ENCODE assay signal across 16 mouse cellular contexts in the genomic region with DNA sequence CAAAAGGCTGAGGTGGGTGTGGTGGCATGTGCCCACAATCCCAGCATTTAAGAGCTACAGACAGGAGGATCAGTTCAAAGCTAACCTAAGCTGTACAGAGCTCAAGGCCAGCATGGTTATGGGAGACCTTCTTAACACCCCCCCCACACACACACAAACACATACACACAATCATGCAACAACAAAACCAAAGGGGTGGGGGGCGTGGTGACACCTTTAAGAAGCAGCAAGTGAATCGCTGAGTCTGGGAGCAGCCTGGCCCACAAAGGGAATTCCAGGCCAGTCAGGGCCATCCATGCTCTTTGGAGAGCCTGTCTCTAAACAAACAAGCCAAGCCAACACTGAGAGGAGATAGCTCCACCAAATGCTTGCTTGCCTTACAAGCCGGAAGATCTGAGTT. TPM values are rescaled to one million over a fixed set of nuclear protein-coding genes. Genes with fewer than 3 reads are reported as not detected.
DNase-seq lines count a peak whose midpoint lies in the region; ATAC-seq and TF ChIP-seq lines count a peak whose summit lies in the region.
"Had no signal": no experiment of that assay in that cellular context is flagged by ENCODE, and none has a peak within 500 bp of the region (broad histone marks: within the 10 kb centered on the region; RNA-seq: fewer than 3 reads in every experiment).

No protein-coding gene starts in this region.

- no peak overlapping the region for H3K9ac ChIP-seq in lung, postnatal 0 days (replicated peaks; ENCODE audit: low read depth)
- H3K9ac ChIP-seq: hindbrain, embryonic 15.5 days; liver, embryonic 14.5 days had no signal

- no peak for TF ChIP-seq EP300 in lung, postnatal 0 days (IDR thresholded peaks at IDR 0.05)

- H3K36me3 ChIP-seq in lung, postnatal 0 days (ENCODE audit: insufficient read depth, low read length), result 0 out of 2 replicates have a peak, but pooled peaks cover 15% of the 10 kb centered on the region
- H3K36me3 ChIP-seq: hindbrain, embryonic 15.5 days had no signal

- peak overlapping the region; percentile 78; the same call in 1 of the 2 replicates for H3K27ac ChIP-seq in layer of hippocampus, adult 2 months
- peak overlapping the region; percentile 58 for H3K27ac ChIP-seq in lung, postnatal 0 days (ENCODE audit: low read length)
- H3K27ac ChIP-seq: hindbrain, embryonic 15.5 days; liver, embryonic 14.5 days had no signal

- WGBS in lung, postnatal 0 days, result 33% methylated on average over 3 of the region's 3 CpGs

- H3K4me1 ChIP-seq in lung, postnatal 0 days (ENCODE audit: insufficient read depth, low read depth, low read length), result peaks cover 14% of the 10 kb centered on the region; the same call in 1 of the 2 replicates

- H3K27me3 ChIP-seq in lung, postnatal 0 days (replicated peaks; ENCODE audit: insufficient read depth, low read length), result no peaks in the 10 kb centered on the region
- H3K27me3 ChIP-seq: hindbrain, embryonic 15.5 days had no signal

- ATAC-seq in cerebellum, adult (ENCODE audit: insufficient number of reproducible peaks, low FRiP score, low TSS enrichment), result no peak
- ATAC-seq in lung, postnatal 0 days, result peak; percentile 34

- no peak overlapping the region for H3K4me3 ChIP-seq in layer of hippocampus, adult 2 months
- H3K4me3 ChIP-seq in lung, postnatal 0 days (ENCODE audit: low read depth, low read length), result no peak overlapping the region
- H3K4me3 ChIP-seq: hindbrain, embryonic 15.5 days had no signal

- H3K9me3 ChIP-seq in lung, postnatal 0 days (ENCODE audit: low read length), result no peaks in the 10 kb centered on the region
- H3K9me3 ChIP-seq: hindbrain, embryonic 15.5 days had no signal

- DNase-seq in cerebellum, adult 9-10 months, result peak; percentile 44
- no peak for DNase-seq in layer of hippocampus, adult 2 months (ENCODE audit: low spot score in 2 of 2)
- DNase-seq in layer of hippocampus, postnatal 36 days, result no peak
- DNase-seq in lung, postnatal 0 days (ENCODE audit: low spot score), result peak; percentile 43
- no peak for DNase-seq in lung, postnatal 25 days (ENCODE audit: low spot score)
- no peak for DNase-seq in adrenal gland, postnatal 10 days
- no peak for DNase-seq in urinary bladder, postnatal 25 days (ENCODE audit: low spot score)
- DNase-seq: cerebellum, postnatal 36 days; heart, postnatal 10 days; kidney, adult 18-20 months; kidney, postnatal 36 days; spleen, adult 18-20 months; thymus, postnatal 14 days had no signal

- TF ChIP-seq CTCF in layer of hippocampus, adult 2 months (conservative IDR thresholded peaks at IDR 0.05), result no peak
- no peak for TF ChIP-seq CTCF in lung, postnatal 0 days (IDR thresholded peaks at IDR 0.05)

- no peak overlapping the region for H3K4me2 ChIP-seq in lung, postnatal 0 days (replicated peaks; ENCODE audit: low read depth, low read length)
- H3K4me2 ChIP-seq: hindbrain, embryonic 15.5 days had no signal

RNA-seq across cellular contexts. Expression of gene Lnx2, which starts 38.8 kb away (rescaled TPM):
- 1 to 10 TPM; 5.5 to 6.6 TPM for total RNA-seq in layer of hippocampus, adult 2 months (2021)
- 1 to 10 TPM; 5.6 to 6.2 TPM for total RNA-seq in layer of hippocampus, postnatal 36 days (2021)
- polyA plus RNA-seq in lung, postnatal 0 days (2015; fragmentation: Nextera tagmentation; extraction: Ambion mirVana), result 12.4 and 14.5 TPM in 2 replicates
- 10 to 100 TPM; 17.0 to 18.3 TPM for total RNA-seq in adrenal gland, postnatal 10 days (2021)

RNA-seq across cellular contexts. Expression of gene Polr1d, which starts 39.2 kb away (rescaled TPM):
- 10 to 100 TPM; 63.1 to 69.7 TPM for total RNA-seq in layer of hippocampus, adult 2 months (2021)
- 10 to 100 TPM; 64.7 to 68.5 TPM for total RNA-seq in layer of hippocampus, postnatal 36 days (2021)
- 106 and 107 TPM in 2 replicates for polyA plus RNA-seq in lung, postnatal 0 days (2015; fragmentation: Nextera tagmentation; extraction: Ambion mirVana)
- total RNA-seq in adrenal gland, postnatal 10 days (2021), result 100 to 1,000 TPM; 145 to 159 TPM

Comparison
In these comparisons a context has a peak if more than half of its experiments do, and no peak if none do; other contexts are left out.
1. DNase-seq: peak in cerebellum, adult 9-10 months (single experiment) and lung, postnatal 0 days (single experiment); none in layer of hippocampus, adult 2 months (0 of 2), layer of hippocampus, postnatal 36 days (0 of 2), lung, postnatal 25 days (single experiment), adrenal gland, postnatal 10 days (single experiment) and urinary bladder, postnatal 25 days (single experiment).